Mouse (Mus musculus) kidney, adult 2 months (tissue): ENCODE data around the gene Ptpn13. TPM values are rescaled to one million over a fixed set of nuclear protein-coding genes. Genes with fewer than 3 reads are reported as not detected.
A peak's percentile ranks its signal among the peaks of the same experiment; 100 is the strongest.

Experiments
- DNase-seq: peaks from one replicate; pipeline ENCODE4 v3.0.0; 2021
- H3K27ac ChIP-seq: fragments of 200-500 bp; 2 replicates; pipeline ENCODE4 v1.5.1; 2012; ENCODE audit warnings: low read depth, low read length, control low read depth, inconsistent platforms; ENCODE audit not compliant: insufficient read depth
- H3K27me3 ChIP-seq: fragments of 200-500 bp; replicated peaks from 2 replicates; pipeline ENCODE4 v1.6.1; 2012; ENCODE audit warnings: mild to moderate bottlenecking, moderate library complexity, low read length, inconsistent platforms; ENCODE audit not compliant: control insufficient read depth, insufficient read depth
- H3K36me3 ChIP-seq: fragments of 200-500 bp; 2 replicates; pipeline ENCODE4 v1.6.1; 2012; ENCODE audit warnings: mild to moderate bottlenecking, moderate library complexity, low read length, inconsistent platforms; ENCODE audit not compliant: control insufficient read depth, insufficient read depth
- H3K4me1 ChIP-seq: fragments of 200-500 bp; 2 replicates; pipeline ENCODE4 v1.6.1; 2011; ENCODE audit warnings: low read length; ENCODE audit not compliant: control insufficient read depth, insufficient read depth
- H3K4me3 ChIP-seq: fragments of 200-500 bp; 2 replicates; pipeline ENCODE4 v1.5.1; 2011; ENCODE audit warnings: mild to moderate bottlenecking, low read depth, low read length, control low read depth; ENCODE audit not compliant: insufficient read depth
- CTCF ChIP-seq: fragments of 200-500 bp; conservative IDR thresholded peaks from 2 replicates; pipeline ENCODE4 v1.5.1; 2011; ENCODE audit warnings: low read depth, mild to moderate bottlenecking, control low read depth, low read length, moderate library complexity, mixed read lengths; ENCODE audit not compliant: insufficient read depth, insufficient read length
- POLR2A ChIP-seq: fragments of 200-500 bp; IDR thresholded peaks from one replicate; pipeline ENCODE4 v1.6.1; 2011; ENCODE audit warnings: low read depth, low read length, control low read depth
- WGBS: fragments of 180-500 bp; shearing (Covaris S2); methylation state at CpG from one replicate; pipeline ENCODE4 v1.1.7; 2018; 5-methylcytosine and 5-hydroxymethylcytosine counted together
- polyA plus RNA-seq: library from polyadenylated mRNA; depleted of rRNA; stranded (reverse); fragments of >200 nt; gene quantifications from 2 replicates; pipeline ENCODE4 v1.2.3, GENCODE M21; 2012

The Ptpn13 gene
- polyA plus RNA-seq, 1 experiment, result 23.7 TPM

- Histone ChIP-seq H3K4me3 (no peak overlapping the region), H3K4me1 (peaks cover 2% of the 10 kb centered on the region; the same call in 1 of the 2 replicates), H3K36me3 (no peaks in the 10 kb centered on the region), H3K27me3 (no peaks in the 10 kb centered on the region), H3K27ac (no peak overlapping the region)
- 91% methylated on average over 7 of the region's 7 CpGs for WGBS
- no peak for TF ChIP-seq CTCF
- TF ChIP-seq POLR2A, result no peak
- no peak for DNase-seq
Observed at GRCm38 (mm10) chr5:103445383-103445782, 20.4 kb downstream of the Ptpn13 start.

DNA sequence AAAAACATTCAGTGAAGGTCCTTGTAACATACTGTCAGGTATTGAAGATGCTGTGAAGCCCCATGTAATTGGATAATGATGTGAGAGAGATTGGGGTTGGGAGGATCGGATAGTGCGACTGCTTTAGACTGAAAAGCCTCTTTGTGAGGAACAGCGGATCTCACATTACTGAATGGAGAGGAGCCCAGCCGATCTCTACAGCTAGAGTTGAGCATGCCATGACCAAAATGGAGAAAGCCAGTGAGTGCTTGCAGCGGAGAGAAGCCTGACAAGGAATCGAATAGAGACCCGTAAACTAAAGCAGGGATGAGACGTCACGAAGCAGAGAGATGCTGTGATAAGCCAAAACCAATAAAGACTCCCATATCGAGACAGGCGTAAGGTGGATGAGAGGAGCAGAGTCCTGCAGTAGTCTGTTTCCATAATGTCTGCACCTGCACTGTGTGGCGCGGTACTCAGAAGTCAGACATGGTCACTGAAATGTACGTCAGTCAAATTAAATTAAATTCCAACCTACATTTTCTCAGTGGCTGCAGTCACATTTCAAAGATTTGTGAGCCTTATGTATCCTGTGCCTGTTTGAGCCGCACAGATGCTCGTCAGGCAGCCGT, 22.9 kb downstream of the Ptpn13 start:
- TF ChIP-seq CTCF (no peak), POLR2A (no peak)
- DNase-seq, result no peak
- no peak overlapping the region for H3K4me3 ChIP-seq
- no peak overlapping the region for H3K27ac ChIP-seq
- 83% methylated on average over 17 of the region's 17 CpGs for WGBS
- peaks cover 4% of the 10 kb centered on the region; the same call in 1 of the 2 replicates for H3K4me1 ChIP-seq
- H3K36me3 ChIP-seq, result no peaks in the 10 kb centered on the region
- H3K27me3 ChIP-seq, result no peaks in the 10 kb centered on the region

- H3K4me1 ChIP-seq, result peaks cover 4% of the 10 kb centered on the region; the same call in 1 of the 2 replicates
- no peaks in the 10 kb centered on the region for H3K27me3 ChIP-seq
- 48% methylated on average over 1 of the region's 1 CpGs for WGBS
- no peak overlapping the region for H3K27ac ChIP-seq
- no peak overlapping the region for H3K4me3 ChIP-seq
- no peak for DNase-seq
- H3K36me3 ChIP-seq, result no peaks in the 10 kb centered on the region
- TF ChIP-seq POLR2A (no peak), CTCF (no peak)
Observed at GRCm38 (mm10) chr5:103448470-103448869, 23.5 kb downstream of the Ptpn13 start.

GRCm38 (mm10) chr5:103450663-103451062, 25.7 kb downstream of the Ptpn13 start:
- peaks cover 2% of the 10 kb centered on the region; the same call in 1 of the 2 replicates for H3K4me1 ChIP-seq
- TF ChIP-seq CTCF (no peak), POLR2A (no peak)
- H3K27me3 ChIP-seq, result no peaks in the 10 kb centered on the region
- no peaks in the 10 kb centered on the region for H3K36me3 ChIP-seq
- no peak overlapping the region for H3K27ac ChIP-seq
- WGBS, result 98% methylated on average over 1 of the region's 1 CpGs
- H3K4me3 ChIP-seq, result no peak overlapping the region
- no peak for DNase-seq

GRCm38 (mm10) chr5:103453361-103454140, 28.6 kb downstream of the Ptpn13 start:
- Histone ChIP-seq H3K4me3 (no peak overlapping the region), H3K36me3 (no peaks in the 10 kb centered on the region), H3K4me1 (peaks cover 11% of the 10 kb centered on the region), H3K27ac (no peak overlapping the region), H3K27me3 (no peaks in the 10 kb centered on the region)
- 59% methylated on average over 14 of the region's 14 CpGs for WGBS
- no peak for DNase-seq
- TF ChIP-seq CTCF (peak; percentile 30), POLR2A (no peak)

GRCm38 (mm10) chr5:103456794-103457193, 31.8 kb downstream of the Ptpn13 start:
- Histone ChIP-seq H3K27me3 (no peaks in the 10 kb centered on the region), H3K4me3 (no peak overlapping the region), H3K4me1 (peaks cover 28% of the 10 kb centered on the region), H3K36me3 (no peaks in the 10 kb centered on the region), H3K27ac (no peak overlapping the region)
- WGBS, result 94% methylated on average over 1 of the region's 1 CpGs
- no peak for DNase-seq
- TF ChIP-seq POLR2A, result no peak
- TF ChIP-seq CTCF, result no peak

DNA sequence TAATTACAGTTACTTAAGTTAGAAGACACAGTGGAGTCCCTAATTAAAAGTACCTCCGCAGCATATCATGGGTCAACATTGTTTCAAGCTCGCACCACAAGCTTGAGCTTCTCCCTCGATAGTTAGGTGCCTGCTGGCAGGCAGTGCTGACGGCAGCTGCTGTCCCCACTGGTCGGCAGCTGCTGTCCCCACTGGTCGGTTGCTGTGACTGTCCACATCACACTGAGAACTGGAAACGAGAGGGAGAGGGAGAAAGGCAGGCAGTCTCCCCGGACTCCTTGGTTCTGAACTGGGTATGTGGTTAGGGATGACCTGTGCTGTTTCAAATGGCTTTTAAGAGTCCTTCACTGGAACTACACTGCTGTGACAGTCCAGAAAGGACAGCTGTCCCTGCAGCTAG, 33.4 kb downstream of the Ptpn13 start:
- Histone ChIP-seq H3K27me3 (no peaks in the 10 kb centered on the region), H3K4me3 (no peak overlapping the region), H3K27ac (no peak overlapping the region), H3K36me3 (no peaks in the 10 kb centered on the region), H3K4me1 (peaks cover 26% of the 10 kb centered on the region)
- 34% methylated on average over 8 of the region's 8 CpGs for WGBS
- no peak for TF ChIP-seq CTCF
- no peak for TF ChIP-seq POLR2A
- no peak for DNase-seq
